Mouse (Mus musculus): ENCODE measurements at regions not wholly inside any gene's neighbourhood (a gene's known extent, or its start where the extent isn't known, plus 50 kb on each side); places are given as distances from the start of the nearest gene placed in this dataset.

- DNase-seq (ENCODE audit: low spot score in 2 of 2), result no peak
Measured at GRCm38 (mm10) chr13:28756915-28757765, 196.4 kb downstream of the Sox4 start.

DNA sequence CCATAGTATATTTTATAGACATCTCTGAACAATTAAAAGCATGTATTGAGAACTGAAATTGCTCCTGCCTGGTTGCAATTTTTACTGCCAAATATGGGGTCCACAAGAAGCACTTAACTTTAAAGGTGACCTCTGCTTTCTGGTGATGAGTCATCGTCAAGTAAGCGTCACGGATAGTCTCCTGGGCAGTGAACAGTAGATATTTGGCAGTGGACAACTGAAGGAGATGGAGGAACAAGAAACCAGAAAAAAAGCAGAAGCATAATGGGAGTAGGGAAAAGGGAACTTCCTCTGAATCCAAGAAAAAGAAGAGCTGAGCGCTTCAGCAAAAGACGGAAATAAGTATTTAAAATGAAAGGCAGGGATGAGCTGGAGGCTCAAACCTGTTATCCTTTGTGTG is 199.3 kb downstream of the Sox4 start:
- DNase-seq (ENCODE audit: low spot score in 2 of 2), result no peak

DNA sequence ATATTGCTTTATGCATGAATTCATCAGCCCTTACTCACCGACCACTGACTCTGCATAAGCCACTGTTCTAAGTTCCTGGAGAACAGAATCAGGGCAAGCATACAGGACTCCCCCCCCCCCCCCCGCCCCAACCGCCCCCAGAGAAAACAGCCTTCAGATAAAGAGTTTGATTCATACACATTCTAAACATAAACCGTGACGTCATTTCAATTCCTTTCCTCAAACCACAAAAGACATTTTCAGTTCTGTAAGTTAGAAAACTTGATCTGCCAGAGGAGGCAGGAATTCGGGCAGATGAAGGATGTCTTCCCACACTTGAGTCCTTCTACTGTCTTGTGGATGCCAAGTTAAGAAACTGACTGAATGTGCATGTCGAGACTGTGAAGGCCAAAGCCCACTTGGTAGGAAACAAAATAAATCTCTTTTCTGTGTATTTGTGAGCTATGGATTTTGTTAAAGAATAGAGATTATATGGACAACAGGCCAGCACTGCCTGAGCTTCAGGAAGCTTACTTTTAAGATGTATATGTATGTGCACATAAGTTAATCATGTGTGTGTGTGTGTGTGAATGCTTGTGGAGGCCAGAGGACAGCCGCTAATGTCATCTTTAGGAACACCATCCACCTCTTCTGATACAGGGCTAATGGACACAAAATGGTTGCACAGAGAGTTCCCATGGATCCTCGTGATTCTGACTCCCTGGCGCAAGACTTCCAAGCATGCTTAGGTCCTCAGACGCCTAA is 202.4 kb downstream of the Sox4 start:
- DNase-seq (ENCODE audit: low spot score in 2 of 2), result no peak

GRCm38 (mm10) chr13:28740158-28740670 is 213.3 kb downstream of the Sox4 start:
- DNase-seq (ENCODE audit: low spot score in 2 of 2), result no peak

GRCm38 (mm10) chr13:28738160-28739100 is 215.1 kb downstream of the Sox4 start:
- DNase-seq (ENCODE audit: low spot score in 2 of 2), result no peak

GRCm38 (mm10) chr13:28732475-28732874 is 221.0 kb downstream of the Sox4 start:
- no peak for DNase-seq (ENCODE audit: low spot score in 2 of 2)

DNA sequence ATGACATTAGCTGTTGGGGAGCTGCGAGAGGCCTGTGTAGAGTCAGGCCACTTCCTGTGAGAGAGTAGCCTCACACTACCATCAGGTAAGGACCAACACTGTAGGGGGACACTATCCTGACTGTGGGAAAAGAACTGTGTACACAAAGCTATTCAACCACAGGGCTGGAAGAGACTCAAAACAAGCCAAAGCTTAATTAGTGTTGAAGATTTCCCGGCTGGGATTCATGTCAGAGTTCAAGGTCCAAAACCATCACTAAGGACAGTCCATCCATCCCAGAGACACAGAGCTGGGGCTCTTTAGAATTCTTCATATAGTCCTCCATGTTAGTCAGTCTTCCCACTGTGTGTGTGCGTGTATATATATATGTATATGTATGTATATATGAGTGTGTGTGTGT is 221.5 kb downstream of the Sox4 start:
- DNase-seq (ENCODE audit: low spot score in 2 of 2), result no peak

GRCm38 (mm10) chr13:28730059-28730580 is 223.4 kb downstream of the Sox4 start:
- no peak for DNase-seq (ENCODE audit: low spot score in 2 of 2)

DNA sequence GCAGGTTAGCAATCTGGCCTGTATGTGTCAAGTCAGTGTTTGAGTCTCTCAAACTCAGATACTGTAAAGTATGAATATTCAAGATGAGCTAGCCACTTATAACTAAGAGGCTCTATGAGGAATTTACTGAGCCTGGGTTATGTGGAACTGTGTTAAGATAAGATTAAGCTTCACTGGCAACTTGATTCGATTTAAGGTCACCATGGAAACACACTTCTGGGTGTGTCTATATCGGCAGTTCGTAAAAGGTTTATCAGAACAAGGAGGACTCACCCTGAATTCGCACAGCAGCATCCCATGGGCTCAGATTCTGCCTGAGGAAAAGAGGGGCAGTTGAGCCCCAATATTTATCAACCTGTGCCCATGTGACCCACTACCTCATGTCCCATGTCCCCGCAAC is 224.7 kb downstream of the Sox4 start:
- no peak for DNase-seq (ENCODE audit: low spot score in 2 of 2)

DNA sequence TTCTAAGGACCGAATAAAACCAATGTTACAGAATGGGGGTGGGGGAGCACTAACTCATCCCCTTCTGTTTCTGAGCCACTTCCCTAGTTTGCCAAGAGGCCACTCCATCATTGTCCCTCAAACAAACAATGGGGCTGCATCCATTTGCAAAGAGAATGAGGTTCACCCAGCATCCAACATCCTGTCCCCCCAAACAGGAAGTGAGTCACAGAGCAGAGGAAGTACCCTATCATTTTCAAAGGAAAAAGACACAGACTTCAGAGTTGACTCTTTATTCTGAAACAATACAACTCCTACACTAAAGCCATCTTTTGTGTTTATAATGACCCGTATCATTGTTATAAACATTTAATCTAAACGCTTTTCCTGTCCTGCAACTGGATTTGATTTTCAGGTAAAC is 229.2 kb downstream of the Sox4 start:
- no peak for DNase-seq (ENCODE audit: low spot score in 2 of 2)

DNA sequence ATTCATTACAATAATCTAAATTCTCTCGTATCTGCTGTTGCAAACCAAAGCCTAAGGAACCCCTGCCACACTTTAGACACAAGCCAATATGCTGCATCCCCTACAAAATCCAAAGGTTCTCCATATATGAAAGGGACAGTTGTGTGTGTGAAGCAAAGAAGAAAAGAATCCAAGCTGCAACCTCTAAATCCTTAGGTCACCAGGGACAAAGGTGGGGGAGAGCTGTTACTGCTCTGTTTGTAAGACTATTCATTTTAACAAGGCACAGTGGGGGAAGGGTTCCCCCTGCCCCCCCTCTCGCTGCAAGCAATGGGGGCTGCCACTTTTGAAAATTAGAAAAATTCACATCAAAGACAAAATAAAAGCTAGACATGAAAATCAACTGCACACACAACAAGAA is 231.4 kb downstream of the Sox4 start:
- DNase-seq (ENCODE audit: low spot score in 2 of 2), result no peak

DNA sequence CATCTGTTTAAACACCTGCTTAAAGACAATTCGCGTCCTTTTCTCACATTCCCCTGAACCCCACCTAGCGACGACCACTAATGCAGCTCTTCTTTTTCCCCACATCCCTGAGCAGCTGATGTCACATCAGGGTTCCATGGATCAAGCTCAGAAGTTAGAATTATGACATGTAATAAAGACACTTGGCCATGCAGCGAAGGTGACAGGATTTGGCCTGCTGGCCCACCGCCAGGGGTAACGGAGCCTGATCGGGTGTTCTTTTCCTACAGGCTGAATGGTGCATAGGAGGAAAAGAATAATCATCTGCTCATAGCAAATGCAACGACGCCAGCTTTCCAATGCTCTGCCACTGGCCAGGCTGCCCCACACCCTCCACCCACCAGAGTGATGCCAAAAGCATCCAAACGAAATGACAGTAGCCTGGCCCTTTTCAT is 231.9 kb downstream of the Sox4 start:
- no peak for DNase-seq (ENCODE audit: low spot score in 2 of 2)

DNA sequence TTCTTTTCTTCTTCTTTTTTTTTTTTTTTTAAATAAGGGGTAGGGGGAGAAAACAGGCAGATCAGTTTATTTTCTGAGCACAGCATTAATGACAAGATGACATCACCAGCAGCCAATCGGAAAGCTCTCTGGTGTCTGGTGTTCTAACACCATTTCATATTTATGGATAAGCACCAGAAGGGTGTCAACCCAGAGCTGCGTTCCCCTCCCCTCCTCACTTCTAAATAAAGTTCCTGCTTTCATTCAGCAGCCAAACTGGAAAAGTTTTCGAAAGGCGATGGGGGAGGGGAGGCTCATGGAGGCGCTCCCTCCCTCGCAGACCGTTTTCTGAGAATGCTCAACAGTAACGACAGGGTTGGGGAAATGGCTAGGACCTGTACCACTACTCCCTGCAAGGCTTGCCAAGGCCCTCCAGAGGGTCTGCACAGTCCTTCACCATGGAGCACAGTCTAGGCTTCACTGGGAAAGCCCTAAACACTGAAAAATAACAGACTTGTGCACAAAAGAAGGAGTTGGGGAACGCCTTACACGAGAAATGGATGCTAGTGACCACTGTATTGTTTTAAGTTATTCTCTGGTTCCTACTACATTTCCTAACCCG is 232.8 kb downstream of the Sox4 start:
- no peak for DNase-seq (ENCODE audit: low spot score in 2 of 2)

DNA sequence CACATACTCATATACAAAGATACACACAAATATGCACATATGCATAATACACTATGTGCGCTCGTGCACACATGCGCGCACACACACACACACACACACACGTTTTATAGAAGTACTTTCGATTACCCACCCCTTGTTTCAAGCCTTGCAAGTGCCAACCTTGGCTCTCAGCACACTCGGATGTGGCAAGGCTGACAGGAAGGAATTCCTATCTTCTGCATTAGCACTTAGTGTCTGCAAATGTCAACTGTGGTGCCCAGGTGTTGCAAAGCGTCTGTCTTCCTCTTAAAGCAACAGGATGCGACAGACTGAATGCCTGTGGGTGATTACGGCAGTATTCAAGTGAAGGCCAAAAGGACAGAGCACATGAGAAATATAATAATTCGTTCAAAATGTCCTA is 233.3 kb downstream of the Sox4 start:
- DNase-seq (ENCODE audit: low spot score in 2 of 2), result no peak

- DNase-seq (ENCODE audit: low spot score in 2 of 2), result no peak
Measured at GRCm38 (mm10) chr13:28718868-28719265, 234.6 kb downstream of the Sox4 start.

DNA sequence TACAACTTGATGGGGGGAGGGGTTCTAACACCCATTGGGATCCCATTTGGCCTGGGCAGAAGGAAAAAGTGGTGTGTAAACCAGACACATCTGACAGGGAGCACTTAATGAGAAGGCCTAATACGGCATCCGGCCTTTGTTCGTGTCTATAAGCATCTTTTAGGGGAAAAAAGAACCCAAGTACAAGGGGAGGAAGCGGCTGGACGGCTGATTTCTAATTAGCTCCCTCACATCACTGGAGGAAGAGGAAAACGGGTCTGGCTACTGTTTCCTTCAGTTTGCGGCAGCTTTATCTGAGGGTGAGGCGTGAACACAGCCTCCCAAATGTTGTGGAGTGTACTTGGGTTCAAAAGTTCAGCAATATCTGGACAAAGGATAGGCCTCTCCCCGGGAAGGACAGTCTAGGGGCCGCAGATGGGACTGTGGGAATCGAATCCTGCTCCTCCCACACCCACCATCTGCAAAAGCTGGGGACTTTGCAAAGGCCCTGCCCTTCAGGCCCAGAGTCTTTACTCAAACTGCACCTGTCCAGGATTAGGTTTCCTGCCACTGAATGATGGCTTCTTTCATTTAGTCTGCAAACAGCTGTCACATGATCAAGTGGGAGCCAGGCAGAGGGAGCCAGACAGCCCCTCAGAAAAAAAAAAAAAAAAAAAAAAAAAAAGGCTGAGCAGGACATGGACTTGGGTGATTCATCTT is 235.2 kb downstream of the Sox4 start:
- no peak for DNase-seq (ENCODE audit: low spot score in 2 of 2)

GRCm38 (mm10) chr13:28717404-28717803 is 236.1 kb downstream of the Sox4 start:
- DNase-seq (ENCODE audit: low spot score in 2 of 2), result no peak

DNA sequence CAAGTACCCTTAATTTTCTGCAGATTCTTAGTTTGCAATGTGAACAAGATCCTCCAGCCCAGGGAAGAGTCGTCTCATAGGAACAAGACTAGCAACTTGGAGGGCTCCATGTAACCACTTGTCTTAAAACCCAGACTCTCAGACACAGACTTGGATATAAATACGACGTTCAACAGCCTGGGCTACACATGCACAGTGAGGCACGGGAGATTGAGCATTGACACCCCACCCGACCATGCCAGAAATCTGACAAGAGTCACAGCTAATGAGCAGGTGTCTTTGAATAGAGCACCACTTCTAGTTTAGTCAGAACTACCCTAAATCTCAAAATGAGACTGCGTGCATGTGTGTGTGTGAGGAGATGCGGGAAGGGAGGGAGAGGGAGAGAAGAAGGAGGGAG is 243.5 kb downstream of the Sox4 start:
- DNase-seq (ENCODE audit: low spot score in 2 of 2), result no peak

DNA sequence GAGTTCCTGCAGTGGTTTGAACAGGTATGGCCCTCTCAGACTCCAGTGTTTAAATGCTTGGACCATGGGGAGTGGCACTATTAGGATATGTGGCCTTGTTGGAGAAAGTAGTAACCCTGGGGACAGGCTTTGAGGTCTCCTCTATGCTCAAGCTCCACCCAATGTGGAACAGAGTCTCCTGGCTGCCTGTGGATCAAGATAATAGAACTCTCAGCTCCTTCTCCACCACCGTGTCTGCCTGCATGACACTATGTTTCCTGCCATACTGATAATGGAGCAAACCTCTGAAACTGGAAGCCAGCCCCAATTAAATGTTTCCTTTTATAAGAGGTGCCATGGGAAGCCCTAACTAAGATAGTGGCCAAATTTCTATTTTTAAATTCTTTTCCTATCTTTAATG is 252.2 kb downstream of the Sox4 start:
- no peak for DNase-seq (ENCODE audit: low spot score in 2 of 2)

DNA sequence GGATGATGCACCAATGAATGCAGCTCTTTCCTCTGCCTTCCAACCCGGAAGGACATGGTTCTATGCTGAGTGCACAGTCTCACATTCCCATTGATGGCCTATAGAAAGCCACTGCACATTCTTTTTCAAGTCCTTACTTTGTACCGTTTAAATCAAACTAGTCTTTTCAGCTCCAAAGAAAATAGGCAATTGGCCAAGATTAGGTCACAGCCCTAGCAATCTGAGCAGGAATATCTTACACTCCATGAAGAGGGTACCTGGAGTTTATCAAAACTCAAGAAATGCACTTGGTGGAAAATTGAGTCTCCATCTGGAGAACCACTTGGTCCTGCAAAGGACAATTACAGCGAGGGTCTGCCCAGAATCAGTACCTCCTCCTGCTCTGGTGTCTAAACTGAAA is 253.4 kb downstream of the Sox4 start:
- no peak for DNase-seq (ENCODE audit: low spot score in 2 of 2)

All from urinary bladder, postnatal 36 days (tissue).